Mouse (Mus musculus) erythroblast, embryonic 14.5 days (primary cell): ENCODE measurements around the gene Arsb. TPM values are rescaled to one million over a fixed set of nuclear protein-coding genes. Genes with fewer than 3 reads are reported as not detected.

Source experiments
- H3K27me3 ChIP-seq: 2 replicates; pipeline ENCODE4 v1.6.1; 2012; ENCODE audit warnings: inconsistent platforms; ENCODE audit not compliant: control insufficient read depth
- H3K36me3 ChIP-seq: 2 replicates; pipeline ENCODE4 v1.6.1; 2012; ENCODE audit warnings: mild to moderate bottlenecking, inconsistent platforms; ENCODE audit not compliant: control insufficient read depth
- H3K4me1 ChIP-seq: 2 replicates; pipeline ENCODE4 v1.6.1; 2012; ENCODE audit warnings: inconsistent platforms; ENCODE audit not compliant: control insufficient read depth
- H3K4me3 ChIP-seq: replicated peaks from 2 replicates; pipeline ENCODE3; 2012; ENCODE audit warnings: moderate library complexity, mild to moderate bottlenecking, inconsistent platforms
- H3K9me3 ChIP-seq: 2 replicates; pipeline ENCODE4 v1.6.1; 2012; ENCODE audit warnings: low read length, inconsistent platforms, mixed read lengths; ENCODE audit not compliant: control insufficient read depth
- GATA1 ChIP-seq: IDR thresholded peaks from 2 replicates; pipeline ENCODE4 v1.6.1; 2012; ENCODE audit warnings: low read length, inconsistent platforms, mixed read lengths
- TAL1 ChIP-seq: IDR thresholded peaks from 3 replicates; pipeline ENCODE4 v1.6.1; 2012; ENCODE audit warnings: low read length, inconsistent platforms, mixed read lengths
- polyA plus RNA-seq: library from polyadenylated mRNA; stranded (reverse); fragments of >175 nt; gene quantifications from 2 replicates; pipeline ENCODE4 v1.2.3, GENCODE M21; 2012

Gene Arsb
- polyA plus RNA-seq, 1 experiment = 0.05 TPM

GRCm38 (mm10) chr13:93866638-93867037, 95.2 kb downstream of the Arsb start:
- no peaks in the 10 kb centered on the region; the same call in 1 of the 2 replicates for H3K9me3 ChIP-seq
- no peaks in the 10 kb centered on the region for H3K27me3 ChIP-seq
- no peaks in the 10 kb centered on the region for H3K4me1 ChIP-seq
- H3K36me3 ChIP-seq = no peaks in the 10 kb centered on the region
- TF ChIP-seq TAL1 = no peak
- TF ChIP-seq GATA1 = no peak
- no peak overlapping the region for H3K4me3 ChIP-seq

GRCm38 (mm10) chr13:93871681-93872080, 100.3 kb downstream of the Arsb start:
- TF ChIP-seq TAL1 = no peak
- Histone ChIP-seq H3K4me1 (no peaks in the 10 kb centered on the region), H3K9me3 (no peaks in the 10 kb centered on the region; the same call in 1 of the 2 replicates), H3K36me3 (no peaks in the 10 kb centered on the region), H3K4me3 (no peak overlapping the region), H3K27me3 (no peaks in the 10 kb centered on the region)

- TF ChIP-seq TAL1 (no peak), GATA1 (no peak)
- Histone ChIP-seq H3K36me3 (no peaks in the 10 kb centered on the region), H3K9me3 (no peaks in the 10 kb centered on the region; the same call in 1 of the 2 replicates), H3K4me1 (no peaks in the 10 kb centered on the region), H3K27me3 (no peaks in the 10 kb centered on the region), H3K4me3 (no peak overlapping the region)
Observed at GRCm38 (mm10) chr13:93872591-93872990, 101.2 kb downstream of the Arsb start.

GRCm38 (mm10) chr13:93877924-93878323, 106.5 kb downstream of the Arsb start:
- no peak for TF ChIP-seq TAL1
- no peak for TF ChIP-seq GATA1
- H3K4me3 ChIP-seq = no peak overlapping the region
- H3K36me3 ChIP-seq = no peaks in the 10 kb centered on the region
- H3K4me1 ChIP-seq = no peaks in the 10 kb centered on the region
- no peaks in the 10 kb centered on the region for H3K27me3 ChIP-seq
- no peaks in the 10 kb centered on the region for H3K9me3 ChIP-seq

GRCm38 (mm10) chr13:93879426-93879825, 108.0 kb downstream of the Arsb start:
- no peak overlapping the region for H3K4me3 ChIP-seq
- no peaks in the 10 kb centered on the region for H3K36me3 ChIP-seq
- no peaks in the 10 kb centered on the region for H3K4me1 ChIP-seq
- no peaks in the 10 kb centered on the region for H3K9me3 ChIP-seq
- H3K27me3 ChIP-seq = no peaks in the 10 kb centered on the region
- TF ChIP-seq TAL1 = no peak
- no peak for TF ChIP-seq GATA1

GRCm38 (mm10) chr13:93882132-93882531, 110.7 kb downstream of the Arsb start:
- no peaks in the 10 kb centered on the region for H3K9me3 ChIP-seq
- no peak for TF ChIP-seq GATA1
- TF ChIP-seq TAL1 = no peak
- H3K36me3 ChIP-seq = no peaks in the 10 kb centered on the region
- no peaks in the 10 kb centered on the region for H3K4me1 ChIP-seq
- no peaks in the 10 kb centered on the region for H3K27me3 ChIP-seq
- H3K4me3 ChIP-seq = no peak overlapping the region

- Histone ChIP-seq H3K27me3 (no peaks in the 10 kb centered on the region), H3K4me1 (no peaks in the 10 kb centered on the region), H3K4me3 (no peak overlapping the region), H3K9me3 (no peaks in the 10 kb centered on the region), H3K36me3 (no peaks in the 10 kb centered on the region)
- TF ChIP-seq GATA1 (no peak), TAL1 (no peak)
Observed at GRCm38 (mm10) chr13:93886999-93887398, 115.6 kb downstream of the Arsb start.

- Histone ChIP-seq H3K4me3 (no peak overlapping the region), H3K27me3 (no peaks in the 10 kb centered on the region), H3K36me3 (no peaks in the 10 kb centered on the region), H3K4me1 (no peaks in the 10 kb centered on the region), H3K9me3 (no peaks in the 10 kb centered on the region)
- no peak for TF ChIP-seq GATA1
- TF ChIP-seq TAL1 = no peak
Observed at GRCm38 (mm10) chr13:93888196-93888595, 116.8 kb downstream of the Arsb start.

- Histone ChIP-seq H3K4me1 (no peaks in the 10 kb centered on the region), H3K27me3 (no peaks in the 10 kb centered on the region), H3K9me3 (no peaks in the 10 kb centered on the region), H3K36me3 (no peaks in the 10 kb centered on the region), H3K4me3 (no peak overlapping the region)
- TF ChIP-seq GATA1 (no peak), TAL1 (no peak)
Observed at GRCm38 (mm10) chr13:93888916-93889315, 117.5 kb downstream of the Arsb start.

GRCm38 (mm10) chr13:93889991-93890390, 118.6 kb downstream of the Arsb start:
- Histone ChIP-seq H3K36me3 (no peaks in the 10 kb centered on the region), H3K9me3 (no peaks in the 10 kb centered on the region), H3K27me3 (no peaks in the 10 kb centered on the region), H3K4me3 (no peak overlapping the region), H3K4me1 (no peaks in the 10 kb centered on the region)
- TF ChIP-seq TAL1 (no peak), GATA1 (no peak)
